Mouse (Mus musculus): Measurements from ENCODE around the gene Megf11.

DNA sequence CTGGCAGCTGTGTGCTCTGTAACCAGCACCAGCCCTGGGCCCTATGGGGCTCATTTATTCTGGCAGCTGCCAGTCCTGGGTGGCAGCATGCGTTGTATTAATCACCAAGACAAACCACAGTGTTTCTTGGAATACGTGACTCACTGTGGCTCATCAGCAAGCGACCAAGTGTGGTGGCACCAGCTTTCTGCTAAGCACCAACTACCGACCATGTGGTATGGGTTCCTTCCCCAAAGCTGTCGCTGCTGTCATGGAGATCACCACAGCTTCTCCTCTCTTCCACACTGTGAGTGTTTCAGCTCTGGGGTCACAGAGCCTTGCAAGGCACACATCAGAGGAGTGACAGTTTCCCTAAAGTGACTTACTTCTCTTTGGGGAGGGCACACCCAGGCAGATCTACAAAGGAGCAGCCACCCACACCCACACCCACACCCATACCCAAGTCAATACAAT, 178.9 kb downstream of the Megf11 start:
- TF ChIP-seq POLR2A (IDR thresholded peaks at IDR 0.05; ENCODE audit: borderline replicate concordance, extremely low read depth, low read depth, low read length) (no peak), CTCF (IDR thresholded peaks at IDR 0.05; ENCODE audit: insufficient read depth, low read length) (no peak)
